Mouse (Mus musculus) retina, adult 2 months (tissue): Measurements from ENCODE around the gene Ppp1r27.

ENCODE experiments used
- DNase-seq: peaks from one replicate; pipeline ENCODE4 v3.0.0-alpha.2; 2012; ENCODE audit warnings: low read depth, low spot score

Gene Ppp1r27

GRCm38 (mm10) chr11:120547469-120547868 is 3.5 kb downstream of the Ppp1r27 start:
- DNase-seq: no peak

DNA sequence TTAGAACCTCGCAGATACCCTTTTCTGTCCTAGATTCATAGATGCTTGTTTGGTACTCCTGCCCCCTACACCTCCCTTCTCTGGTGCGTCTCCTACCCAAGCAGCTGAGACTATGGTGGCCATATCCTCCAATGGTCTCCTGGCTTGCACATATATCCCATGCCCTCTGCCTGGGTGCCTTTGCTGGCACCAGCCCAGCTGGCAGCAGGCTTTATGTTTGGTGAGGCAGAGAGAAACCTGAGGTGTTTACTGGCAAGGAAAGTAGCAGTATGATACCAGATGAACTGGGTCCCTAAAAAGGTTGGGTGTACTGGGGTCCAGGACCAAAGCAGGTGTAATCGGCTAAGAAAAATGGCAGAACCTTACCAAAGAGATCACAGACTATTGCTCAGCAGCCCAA is 5.0 kb downstream of the Ppp1r27 start:
- no peak for DNase-seq

- DNase-seq: no peak
Observed at GRCm38 (mm10) chr11:120542376-120542775, 8.6 kb downstream of the Ppp1r27 start.

DNA sequence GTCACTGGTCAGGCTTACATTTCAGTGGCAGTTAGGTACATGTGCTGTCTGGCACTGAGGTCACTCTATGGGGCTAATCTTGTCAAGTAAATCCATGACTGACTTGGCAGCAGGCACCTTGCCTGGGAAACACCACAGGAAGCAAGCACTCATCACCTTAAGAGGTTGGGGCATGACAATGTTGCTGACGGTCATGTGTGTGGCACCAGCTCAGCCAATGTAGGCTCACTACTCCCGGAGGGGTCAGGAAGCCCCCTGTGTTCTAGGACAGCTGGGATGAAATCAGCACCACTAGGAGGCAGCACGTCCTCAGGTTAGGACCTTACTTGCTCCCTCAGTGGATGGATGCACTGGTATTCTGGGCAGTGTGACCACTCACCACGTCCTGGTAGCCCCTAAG is 9.0 kb downstream of the Ppp1r27 start:
- no peak for DNase-seq

DNA sequence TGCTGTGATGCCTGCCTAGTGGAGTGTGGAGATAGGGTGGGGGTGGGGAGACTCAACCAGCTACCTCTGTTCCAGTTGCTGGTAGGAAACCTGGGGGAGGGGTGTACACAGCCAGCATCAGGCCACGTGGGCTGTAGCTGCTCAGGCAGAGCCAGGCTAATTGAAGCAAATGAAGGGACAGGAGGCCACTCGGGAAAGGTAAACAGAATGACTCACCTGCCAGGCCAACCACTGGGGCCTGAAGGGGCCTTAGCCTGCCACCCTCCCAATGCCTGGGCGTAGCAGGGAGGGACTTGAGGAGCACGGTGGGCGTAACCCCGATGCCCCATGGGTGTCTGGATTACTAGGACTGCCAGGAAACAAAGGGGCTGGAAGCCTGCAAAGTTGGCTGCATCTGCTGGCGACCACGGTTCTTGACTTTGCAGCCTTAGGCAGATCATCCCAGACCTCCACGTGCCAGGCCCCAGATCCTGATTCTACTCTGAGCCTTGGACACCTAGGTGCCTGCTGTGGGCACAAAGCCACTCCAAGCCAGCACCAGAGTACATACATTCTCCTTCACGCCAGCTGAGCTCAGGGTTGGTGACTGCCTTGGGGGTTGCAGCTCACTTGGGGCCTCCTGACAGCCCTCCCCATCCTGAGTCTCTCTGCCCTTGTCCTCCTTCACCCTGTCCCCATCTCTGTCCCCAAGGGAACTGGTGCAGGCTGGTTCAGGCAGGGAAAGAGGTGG is 11.5 kb downstream of the Ppp1r27 start:
- DNase-seq: no peak

DNA sequence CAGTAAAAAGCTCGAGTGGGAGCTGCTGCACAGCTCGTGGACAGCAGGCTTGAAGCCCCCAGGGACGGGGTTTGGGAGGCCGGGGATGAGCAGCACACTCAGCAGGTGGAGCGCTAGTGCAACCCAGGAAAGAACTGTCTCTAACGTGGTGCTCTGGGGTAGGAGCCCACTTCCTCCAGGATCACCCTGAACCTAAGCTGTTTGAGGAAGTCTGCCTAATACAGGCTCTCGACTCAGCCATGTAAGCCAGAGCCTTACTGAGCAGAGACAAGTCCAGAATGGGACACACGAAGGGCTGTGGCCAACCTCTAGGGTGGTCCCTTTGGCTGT is 12.0 kb downstream of the Ppp1r27 start:
- no peak for DNase-seq

- DNase-seq: no peak
Observed at GRCm38 (mm10) chr11:120538485-120538884, 12.4 kb downstream of the Ppp1r27 start.

- DNase-seq: no peak
Observed at GRCm38 (mm10) chr11:120535804-120536203, 15.1 kb downstream of the Ppp1r27 start.

DNA sequence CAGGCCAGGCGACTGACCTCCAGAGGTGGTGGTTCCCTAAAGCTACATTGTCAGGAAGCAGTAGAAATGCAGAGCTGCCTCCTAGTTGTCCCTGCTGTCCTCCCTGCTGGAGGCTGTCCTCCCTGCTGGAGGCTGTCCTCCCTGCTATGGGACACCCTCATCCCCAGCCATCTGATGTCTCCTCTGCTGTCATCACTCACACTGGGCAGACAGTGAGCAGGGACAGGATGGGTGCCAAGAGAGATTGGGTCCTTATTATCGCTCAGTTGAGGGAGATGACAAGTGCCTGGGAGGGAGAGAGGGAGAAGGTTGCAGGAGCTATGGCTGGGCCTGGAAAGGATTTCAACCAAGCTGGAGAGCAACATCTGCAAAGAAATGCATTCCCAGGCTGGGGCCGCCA is 15.8 kb downstream of the Ppp1r27 start:
- DNase-seq: no peak

DNA sequence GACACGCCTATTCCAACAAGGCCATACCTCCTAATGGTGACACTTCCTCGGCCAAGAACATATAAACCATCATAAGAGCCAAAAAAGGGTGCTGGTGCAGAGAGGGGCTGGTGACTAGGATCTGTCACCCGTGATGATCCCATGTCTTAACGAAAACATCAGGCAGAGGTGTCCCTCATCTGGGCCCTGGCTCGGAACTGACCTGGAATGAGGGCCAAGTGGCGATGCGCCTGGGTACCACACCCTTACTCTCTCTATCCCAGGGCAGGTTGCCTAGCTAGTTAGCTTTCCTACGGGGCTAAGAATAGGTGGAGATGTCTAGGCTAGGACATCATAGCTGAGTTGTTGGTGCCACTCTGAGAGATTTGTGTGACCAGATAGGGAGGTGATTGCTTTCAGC is 16.8 kb downstream of the Ppp1r27 start:
- DNase-seq: no peak

- no peak for DNase-seq
Observed at GRCm38 (mm10) chr11:120531646-120532045, 19.3 kb downstream of the Ppp1r27 start.

DNA sequence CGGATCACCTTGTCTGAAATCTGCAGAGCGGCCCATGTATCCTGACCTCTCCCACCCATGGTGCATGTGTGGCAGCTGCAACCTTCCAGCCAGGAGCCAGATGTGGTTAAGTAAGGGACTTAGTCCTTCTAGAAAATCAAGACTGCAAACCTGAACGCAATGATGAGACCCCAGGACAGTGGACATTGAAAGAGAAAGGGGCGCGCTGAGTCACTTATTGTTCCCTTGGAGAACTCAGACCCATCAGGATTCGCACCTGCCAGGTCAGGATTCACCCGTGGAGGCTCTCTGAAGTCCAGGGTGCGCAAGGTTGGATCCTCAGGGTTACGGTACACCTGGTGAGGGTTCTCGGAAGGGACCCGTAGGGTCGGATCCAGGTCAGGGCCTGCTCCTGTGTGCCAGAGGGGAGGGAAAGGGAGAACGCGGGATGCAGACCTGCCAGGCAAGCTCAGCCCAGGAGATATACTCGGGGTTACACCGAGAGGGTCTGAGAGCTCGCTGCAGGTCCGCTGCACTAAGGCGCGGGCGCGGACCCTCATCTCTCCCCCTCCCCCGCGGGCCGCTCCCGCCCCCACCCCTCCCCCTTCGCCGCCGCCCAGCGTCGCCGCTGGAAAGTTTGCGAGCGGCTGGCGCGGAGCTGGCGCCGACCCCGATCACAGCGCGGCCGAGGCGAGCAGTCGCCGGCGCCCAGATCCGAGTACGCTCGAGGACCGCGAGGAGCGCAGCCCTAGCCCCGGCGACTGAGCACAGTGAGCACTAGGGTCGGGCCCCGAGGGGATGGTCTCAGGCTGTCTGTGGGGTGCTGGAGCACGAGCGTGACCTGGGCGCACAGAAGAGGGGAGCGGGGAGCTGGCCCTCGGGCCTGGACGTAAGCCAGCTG is 20.6 kb downstream of the Ppp1r27 start, which contains the start of gene Gcgr:
TSS of gene Gcgr (plus strand) at position 615 of the 880 bp plus-strand sequence.
- DNase-seq: no peak

- no peak for DNase-seq
Observed at GRCm38 (mm10) chr11:120528903-120529302, 22.0 kb downstream of the Ppp1r27 start.

DNA sequence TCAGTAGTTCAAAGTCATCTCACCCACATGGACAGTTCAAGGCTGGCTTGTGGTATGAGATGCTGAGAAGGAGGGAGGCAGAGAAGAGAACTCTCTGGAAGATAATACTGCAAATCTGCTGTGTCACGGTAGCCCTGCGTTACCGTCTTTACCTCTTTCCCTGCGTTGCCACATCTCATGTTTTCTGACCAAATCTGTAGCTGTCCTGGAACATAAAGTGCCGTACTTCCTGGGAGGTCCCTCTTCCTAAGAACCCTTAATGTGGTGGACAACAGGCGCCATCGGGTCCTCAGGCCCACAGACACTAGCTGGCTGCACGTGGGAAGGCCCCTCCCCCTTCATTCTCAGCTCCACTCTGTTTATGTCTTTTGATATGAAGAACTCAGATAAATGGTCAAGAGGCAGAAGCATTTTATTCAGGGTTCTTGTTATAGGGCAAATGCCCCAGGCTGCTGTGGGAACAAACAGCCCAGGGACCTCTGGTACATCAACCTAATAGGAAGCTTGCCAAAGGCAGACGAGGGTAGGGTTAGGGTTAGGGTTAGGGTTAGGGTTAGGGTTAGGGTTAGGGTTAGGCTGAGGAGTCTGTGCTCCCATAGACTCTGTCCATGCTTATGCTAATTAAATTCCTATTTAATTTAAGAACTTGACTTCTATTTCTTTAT is 23.1 kb downstream of the Ppp1r27 start:
- DNase-seq: no peak

GRCm38 (mm10) chr11:120525959-120526358 is 25.0 kb downstream of the Ppp1r27 start:
- DNase-seq: no peak

- no peak for DNase-seq
Observed at GRCm38 (mm10) chr11:120522581-120522980, 28.4 kb downstream of the Ppp1r27 start.

GRCm38 (mm10) chr11:120520967-120521540 is 29.9 kb downstream of the Ppp1r27 start:
- no peak for DNase-seq

DNA sequence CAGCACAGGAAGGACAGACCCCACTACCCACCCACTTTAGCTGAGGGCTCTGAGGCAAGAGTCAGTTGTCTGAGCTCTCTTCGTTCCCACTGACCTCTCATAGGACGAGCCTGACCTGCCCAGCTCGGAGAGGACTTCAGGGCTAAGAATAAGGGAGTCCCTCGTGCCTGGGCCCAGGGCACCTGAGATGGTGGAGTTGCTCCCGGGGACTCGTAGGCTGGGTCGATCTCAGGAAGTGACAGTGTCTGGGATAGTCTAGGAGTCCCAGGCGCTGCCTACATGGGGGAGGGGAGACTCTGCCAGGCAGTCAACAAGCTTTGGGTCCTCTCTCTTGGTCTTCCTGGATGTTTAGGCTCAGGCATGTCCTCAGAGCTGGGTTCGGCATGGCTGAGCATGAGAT is 30.4 kb downstream of the Ppp1r27 start:
- DNase-seq: no peak

DNA sequence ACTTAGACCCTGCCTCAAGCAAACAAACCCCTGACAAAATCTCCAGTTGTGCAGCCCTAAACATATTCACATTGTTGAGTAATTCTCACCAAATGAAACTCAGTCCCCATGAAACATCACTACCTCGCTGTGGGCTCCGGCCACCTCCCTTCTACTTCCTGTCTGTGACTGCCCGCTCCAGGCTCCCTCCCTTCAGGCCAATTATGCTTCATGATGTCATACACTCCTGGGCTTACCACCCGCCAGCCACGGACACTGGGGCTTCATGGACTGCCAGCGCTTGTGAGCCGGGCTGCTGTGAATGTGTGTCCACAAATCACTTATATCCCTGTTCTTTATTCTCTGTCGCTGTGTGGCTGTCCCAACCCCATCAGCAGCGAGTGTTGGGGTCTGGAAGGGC is 31.2 kb downstream of the Ppp1r27 start:
- no peak for DNase-seq

DNA sequence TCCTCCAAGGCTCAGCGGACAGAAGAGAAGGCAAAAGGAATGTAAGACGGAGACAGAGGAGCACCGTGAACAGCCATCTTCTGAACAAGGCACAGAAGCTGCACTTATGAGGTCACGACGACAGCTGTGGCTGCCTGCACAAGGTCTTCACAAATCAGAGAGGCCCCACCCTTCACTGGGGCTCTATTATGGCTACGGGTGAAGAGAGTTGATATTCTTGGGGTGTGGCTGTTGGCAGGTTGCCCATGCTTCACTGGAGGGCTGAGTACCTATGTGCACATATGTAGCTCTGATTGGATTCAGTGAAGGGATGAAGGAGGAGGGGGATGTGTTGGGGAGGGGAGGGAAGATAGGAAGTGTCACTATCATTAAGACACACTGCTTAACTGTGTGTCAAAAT is 32.4 kb downstream of the Ppp1r27 start:
- no peak for DNase-seq

DNA sequence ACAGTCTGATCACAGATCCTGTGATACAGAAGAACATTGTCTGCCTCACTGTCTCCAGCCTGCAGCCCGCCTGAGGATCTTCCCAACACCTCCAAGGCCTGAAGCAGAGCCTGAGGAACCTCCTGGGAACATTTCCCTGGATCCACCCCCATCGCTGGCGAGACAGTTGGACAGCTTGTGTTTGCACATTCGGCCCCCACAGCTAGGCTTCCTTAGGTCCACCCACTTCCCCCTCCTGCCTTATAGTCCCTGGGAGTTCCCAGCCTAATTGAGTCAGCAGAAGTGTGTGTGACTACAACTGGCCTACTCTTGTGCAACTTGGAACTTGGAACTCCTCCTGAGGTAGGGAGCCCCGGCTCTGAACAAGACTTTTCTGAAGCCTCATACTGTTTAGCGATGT is 32.9 kb downstream of the Ppp1r27 start:
- DNase-seq: no peak

- DNase-seq: no peak
Observed at GRCm38 (mm10) chr11:120517147-120517546, 33.8 kb downstream of the Ppp1r27 start.
